Mouse (Mus musculus): ENCODE data around the gene Ap1s3.
"Not testable (repeated sequence)": the region's sequence is repeated elsewhere in the genome, so short reads cannot be mapped to it uniquely, and the experiment has no call there.

The Ap1s3 gene

DNA sequence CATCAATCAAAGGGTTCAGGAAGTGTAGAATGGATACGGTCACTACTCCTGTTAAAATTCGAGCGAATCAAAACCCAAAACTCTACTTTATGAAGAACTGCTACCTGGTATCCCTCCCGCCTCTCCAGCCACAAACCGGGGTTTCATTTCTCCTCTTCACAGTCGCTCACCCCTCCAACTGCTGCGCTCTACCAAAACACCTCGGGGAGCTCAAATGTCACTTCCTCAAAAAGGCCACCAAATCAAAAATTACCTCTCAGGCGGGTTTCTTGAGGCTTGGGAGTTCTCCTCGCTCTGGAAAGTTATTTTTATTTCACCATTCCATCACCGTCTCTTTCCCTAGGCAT is 603 bp downstream of the Ap1s3 start:
- in situ Hi-C loops (cut with MboI, MseI) = loop anchor here (10.0 kb wide), 1 partner anchor 1126 kb away; no protein-coding TSS in a partner anchor

DNA sequence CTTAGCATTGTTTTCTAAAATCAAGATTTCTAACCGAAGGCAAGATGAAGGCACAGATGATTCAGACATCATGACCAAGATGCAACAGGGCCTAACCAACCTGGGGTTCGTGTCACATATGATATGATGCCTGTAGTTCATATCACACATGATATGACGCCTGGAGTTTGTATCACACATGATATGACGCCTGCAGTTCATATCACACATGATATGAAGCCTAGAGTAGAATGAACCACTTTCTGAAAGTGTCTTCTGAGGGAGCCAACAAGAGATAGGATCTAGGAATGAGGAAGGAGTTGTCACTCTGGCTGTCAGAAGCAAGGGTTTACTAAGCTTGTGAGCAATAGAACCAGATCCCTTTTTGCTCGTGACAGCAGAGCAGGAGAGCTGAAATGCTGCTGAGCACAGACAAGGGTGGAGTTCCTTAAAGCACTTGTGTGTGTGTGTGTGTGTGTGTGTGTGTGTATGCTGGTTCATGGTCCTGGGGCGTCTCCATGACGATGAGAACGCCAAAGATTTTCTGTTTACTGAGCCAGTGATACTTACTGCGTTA is 2.3 kb downstream of the Ap1s3 start:
- in situ Hi-C loops (cut with MboI, MseI) = no loop called here

DNA sequence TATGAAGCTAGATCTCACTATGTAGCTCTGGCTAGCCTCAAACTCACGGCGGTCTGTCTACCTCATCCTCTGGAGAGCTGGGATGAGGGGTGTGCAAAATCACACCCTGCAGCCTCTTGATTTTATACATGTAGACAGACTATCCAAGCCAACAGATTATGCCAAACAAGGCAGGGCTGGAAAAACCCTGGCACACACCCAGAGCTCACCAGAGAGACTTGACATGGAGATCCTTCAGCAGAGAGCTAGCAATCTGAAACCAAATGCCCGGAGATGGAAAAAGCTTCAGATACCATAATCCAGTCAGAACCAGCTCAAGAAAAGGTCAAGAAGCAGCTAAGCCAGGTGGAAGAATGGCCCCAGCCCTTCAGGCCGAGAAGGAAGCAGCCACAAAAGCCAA is 6.9 kb downstream of the Ap1s3 start:
- in situ Hi-C loops (cut with MboI, MseI) = no loop called here

DNA sequence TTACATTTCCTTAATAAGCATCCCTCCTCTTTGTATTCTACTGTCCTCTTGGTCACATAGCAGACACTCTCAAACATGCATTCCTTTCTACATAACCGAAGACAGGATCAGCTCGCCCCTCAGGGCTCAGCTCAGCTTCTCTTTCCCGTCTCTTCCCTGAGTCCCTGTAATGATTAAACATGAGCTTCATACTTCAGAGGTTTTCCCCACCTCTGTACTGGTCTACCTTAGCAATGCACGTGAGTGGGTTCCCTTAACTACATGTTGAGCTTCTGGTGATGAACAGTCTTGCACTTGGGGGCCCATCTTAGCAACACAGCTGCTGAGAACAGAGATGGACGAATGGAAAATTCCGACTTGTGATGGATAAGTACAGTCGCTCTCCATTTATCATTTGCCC is 12.2 kb downstream of the Ap1s3 start:
- in situ Hi-C loops (cut with MboI, MseI) = no loop called here

DNA sequence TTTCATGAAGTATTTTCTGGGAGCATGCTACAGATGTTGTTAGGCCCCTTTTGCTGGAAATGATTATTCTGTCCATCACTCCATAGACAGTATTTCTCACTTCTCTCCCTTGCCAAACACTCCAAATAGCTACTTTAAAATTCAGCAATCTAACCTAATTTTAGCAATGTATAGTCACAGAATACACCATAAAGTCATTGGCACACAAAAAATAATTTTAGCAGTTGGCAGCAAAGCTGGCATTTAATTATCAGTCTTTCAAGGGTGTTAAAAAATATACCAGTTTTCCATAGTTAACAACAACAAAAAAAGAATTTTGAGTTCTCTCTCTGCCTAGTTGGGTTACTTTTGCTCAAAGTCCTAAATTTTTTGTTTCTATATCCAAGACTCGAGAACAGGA is 14.4 kb downstream of the Ap1s3 start:
- in situ Hi-C loops (cut with MboI, MseI) = no loop called here

DNA sequence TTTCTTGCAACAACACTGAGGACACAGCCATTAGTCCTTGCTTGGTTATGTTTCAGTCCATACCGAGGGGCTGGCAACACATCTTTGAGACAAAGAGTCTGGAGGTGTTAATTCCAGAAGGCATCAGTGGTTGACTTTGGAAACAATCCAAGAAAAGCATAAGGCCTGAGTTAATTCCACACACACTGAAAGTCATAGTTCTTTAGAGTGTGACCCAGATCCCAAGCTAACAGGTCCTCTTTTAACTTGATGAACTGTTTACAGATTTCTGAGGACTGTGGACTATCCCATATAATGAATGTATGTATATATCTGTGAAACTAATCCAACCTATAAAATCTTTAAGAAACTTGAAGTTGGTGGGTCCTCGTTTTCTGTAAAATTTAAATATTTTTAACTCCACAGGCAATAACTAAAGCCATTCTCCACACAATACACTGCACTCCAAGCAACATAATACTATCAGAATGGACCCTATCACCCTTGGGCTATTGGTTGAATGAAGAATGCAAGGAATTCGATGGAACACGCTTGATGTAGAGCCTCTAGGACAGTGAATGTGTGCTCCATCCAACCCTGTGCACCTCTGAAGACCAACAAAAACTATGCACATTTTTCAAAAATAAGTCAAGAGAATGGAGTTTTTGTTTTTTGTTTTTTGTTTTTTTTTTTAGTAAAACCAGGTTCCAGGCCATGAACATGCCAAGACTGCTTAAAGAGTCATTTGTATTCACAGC is 15.8 kb downstream of the Ap1s3 start:
- in situ Hi-C loops (cut with MboI, MseI) = no loop called here

DNA sequence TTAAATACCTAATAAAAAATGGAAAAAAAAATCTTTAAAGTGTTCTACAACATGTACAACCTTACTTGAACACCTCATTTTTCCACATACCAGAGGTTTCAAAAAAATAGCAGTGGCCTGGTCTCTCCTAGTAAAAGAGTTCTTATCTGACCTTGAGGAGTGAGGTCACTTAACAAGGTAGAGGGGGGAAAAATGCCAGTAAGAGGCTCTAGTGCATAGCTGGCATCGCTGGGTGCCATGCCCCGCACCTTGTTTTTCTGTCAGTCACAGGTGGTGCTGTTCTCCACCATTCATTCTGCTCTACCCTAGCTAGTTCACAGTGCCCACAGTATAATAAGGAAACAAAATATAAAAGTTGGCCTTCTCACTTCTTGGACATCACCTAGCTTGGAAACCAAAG is 16.8 kb downstream of the Ap1s3 start:
- in situ Hi-C loops (cut with MboI, MseI) = no loop called here

DNA sequence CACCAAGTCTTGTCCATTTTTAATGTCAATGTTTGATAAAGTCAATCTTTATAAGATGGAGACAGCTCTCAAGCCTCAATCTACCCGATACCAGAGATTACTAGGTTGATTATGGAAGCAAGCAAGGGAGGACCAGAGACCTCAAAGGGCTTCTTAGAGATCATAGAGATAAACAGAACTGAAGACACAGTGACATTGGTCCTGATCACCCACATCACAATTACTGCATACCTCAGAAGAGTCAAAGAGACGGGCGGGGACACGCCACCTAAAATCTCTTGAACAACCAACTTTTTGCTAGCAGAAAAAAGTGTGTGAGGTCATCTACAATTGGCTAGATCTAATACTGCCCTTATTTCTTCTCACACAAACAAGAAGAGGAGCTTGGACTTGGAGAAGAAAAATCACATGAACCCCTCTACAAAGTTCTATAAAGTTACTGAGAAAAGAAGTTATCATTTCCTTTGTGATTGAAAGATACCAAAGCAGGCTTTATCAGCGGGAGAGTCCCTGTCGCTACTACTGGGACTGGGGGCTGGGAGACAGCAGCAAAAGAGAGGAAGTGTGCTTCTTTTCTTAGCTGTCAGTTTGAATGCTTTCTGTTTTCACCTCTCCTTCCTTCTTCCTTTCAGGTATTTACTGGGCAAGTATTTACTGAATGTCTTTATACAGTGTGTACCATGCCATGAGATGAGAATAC is 28.2 kb downstream of the Ap1s3 start:
- in situ Hi-C loops (cut with MboI, MseI) = no loop called here

DNA sequence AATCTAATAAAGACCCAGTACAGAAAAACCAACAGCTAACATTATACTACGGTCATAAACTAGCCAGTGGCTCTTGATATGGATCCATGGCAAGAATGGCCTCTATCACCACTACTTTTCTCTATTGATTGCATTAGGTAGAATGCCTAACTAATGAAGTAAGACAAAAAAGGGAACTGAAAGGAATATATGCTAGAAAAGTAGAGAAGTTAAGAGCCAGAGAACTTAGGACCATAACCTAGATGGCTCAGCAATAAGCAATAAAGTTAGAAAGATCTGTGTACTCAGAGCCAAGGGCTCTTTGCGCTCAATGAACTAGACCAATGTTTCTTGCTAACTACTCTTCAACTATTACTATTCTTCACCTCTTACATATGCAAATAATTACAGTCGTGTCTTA is 29.1 kb downstream of the Ap1s3 start:
- in situ Hi-C loops (cut with MboI, MseI) = no loop called here

DNA sequence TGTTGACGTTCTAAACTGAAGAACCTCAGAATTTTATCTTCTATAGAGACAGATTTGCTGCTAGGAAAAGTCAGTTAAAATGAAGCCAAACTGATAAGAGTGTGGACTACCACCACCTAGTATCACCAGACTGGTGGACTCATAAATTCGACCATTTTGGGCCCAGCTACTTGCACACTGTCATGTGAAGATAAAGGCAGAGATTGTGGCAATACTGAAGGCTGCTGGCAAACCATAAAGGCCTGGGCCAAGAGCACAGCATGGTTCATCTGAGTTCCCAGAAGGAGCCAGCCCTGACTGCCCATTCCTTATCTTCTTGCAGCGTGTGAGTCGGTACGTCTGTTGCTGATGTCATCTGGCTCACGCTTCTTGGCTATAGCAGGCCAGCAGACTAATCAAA is 30.4 kb downstream of the Ap1s3 start:
- in situ Hi-C loops (cut with MboI, MseI) = no loop called here

DNA sequence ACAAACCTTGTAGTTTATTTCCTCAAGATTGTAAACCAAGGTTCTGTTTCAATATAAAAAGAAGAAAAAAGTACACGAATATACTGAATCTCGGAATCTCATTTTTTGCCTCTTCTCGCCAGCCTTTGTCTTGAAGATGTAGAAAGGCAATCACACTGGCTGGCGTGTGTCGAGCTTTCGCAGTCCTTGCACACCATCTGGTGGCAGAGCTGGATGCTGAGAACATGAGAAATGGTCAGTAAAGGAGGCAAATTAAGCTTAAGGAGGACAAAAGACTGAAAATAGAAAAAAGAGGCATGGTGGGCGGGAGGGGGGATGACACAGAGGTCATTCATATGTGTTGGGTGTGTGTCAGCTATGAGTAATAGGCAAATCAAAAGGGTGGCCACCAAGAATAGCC is 31.6 kb downstream of the Ap1s3 start:
- in situ Hi-C loops (cut with MboI, MseI) = no loop called here

DNA sequence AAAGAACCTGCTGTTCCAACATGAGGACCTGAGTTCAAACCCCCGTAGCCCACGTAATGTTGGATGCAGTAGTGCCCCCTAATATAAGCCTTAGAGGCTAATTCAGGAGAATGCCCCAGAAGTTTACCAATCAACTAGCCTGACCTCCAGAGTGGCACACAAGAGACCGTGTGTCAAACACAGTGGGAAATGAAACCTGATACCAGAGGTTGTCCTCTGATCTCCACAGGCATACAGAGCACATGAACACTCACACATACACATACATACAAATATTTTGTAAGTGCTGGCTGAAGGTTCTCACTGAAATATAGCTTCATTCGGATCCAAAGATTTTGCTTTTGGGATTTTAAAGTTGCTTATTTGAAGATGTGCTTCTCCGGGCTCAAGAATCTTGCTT is 32.1 kb downstream of the Ap1s3 start:
- in situ Hi-C loops (cut with MboI, MseI) = no loop called here

DNA sequence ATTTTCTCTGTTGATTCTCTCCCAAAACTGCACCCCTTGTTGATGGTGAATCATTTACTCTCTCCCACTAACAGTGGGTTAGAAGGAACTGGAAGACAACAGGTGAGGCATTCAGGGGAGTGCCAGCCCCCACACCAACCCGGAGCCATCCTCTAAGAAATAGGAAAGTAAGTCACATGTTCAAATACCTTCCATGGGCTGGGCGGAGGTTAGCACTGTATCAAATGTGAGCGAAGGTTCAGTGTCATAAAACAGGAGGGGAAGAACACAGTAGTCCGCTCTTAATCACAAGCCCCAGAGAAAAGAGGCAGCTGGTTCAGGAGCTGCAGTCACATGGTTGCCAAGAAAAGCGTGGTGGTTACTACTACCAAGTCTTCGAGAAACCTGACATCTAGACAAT is 32.7 kb downstream of the Ap1s3 start:
- in situ Hi-C loops (cut with MboI, MseI) = no loop called here

DNA sequence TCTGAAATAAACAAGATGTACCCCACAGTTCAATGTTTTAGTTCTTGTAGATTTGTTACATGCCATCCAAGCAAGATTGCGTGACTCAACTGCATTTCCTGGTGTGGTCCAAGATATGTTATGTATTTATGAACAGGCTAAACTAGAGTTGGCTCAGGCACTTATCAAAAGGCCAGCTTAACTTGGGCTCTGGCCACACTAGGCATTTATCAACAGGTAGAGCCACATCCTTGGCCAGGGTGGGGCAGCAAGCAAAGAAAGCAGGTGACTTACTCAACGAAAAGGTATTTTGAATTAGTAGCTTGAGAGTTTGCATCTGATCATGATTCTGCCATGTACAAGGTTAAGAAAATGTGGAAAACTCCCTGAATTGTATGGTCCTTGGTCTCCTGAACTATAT is 34.0 kb downstream of the Ap1s3 start:
- in situ Hi-C loops (cut with MboI, MseI) = no loop called here

DNA sequence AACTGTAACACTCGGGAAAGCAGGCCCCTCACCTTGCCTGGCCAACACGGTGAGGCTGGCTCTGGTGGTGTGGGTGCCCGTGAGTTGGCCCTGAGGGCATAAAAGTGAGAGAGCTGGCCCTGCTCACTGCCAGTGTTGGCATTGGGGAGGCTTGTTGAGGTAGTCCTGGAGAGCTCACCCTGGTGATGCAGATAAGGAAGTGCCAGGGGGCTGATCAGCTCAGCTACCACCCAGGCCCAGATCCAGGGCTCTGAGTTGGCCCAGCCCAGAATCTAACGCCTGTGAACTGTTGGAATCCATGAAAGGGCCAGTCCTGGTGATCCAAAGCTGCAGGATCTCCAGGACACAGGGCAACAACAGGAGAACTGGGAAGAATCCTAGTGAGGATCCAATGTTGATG is 40.3 kb downstream of the Ap1s3 start:
- in situ Hi-C loops (cut with MboI, MseI) = no loop called here

DNA sequence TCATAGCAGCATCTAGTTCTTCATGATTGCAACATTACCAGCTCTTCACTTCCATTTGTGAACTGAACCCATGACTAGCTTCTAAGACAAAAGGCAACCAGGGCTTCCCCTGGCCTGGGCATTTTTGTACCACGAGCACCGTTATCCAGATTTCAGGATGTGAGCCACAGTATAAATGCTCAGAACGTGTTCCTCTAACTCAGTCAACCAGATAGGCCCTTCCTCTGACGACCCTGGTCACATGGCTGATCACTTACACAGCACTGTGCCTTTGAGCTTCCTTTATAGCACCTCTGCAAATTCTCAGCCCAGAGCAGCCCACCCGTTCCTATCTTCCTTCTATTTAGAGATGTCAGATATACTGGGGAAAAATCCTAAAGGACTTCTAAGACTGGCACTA is 42.0 kb downstream of the Ap1s3 start:
- in situ Hi-C loops (cut with MboI, MseI) = no loop called here

DNA sequence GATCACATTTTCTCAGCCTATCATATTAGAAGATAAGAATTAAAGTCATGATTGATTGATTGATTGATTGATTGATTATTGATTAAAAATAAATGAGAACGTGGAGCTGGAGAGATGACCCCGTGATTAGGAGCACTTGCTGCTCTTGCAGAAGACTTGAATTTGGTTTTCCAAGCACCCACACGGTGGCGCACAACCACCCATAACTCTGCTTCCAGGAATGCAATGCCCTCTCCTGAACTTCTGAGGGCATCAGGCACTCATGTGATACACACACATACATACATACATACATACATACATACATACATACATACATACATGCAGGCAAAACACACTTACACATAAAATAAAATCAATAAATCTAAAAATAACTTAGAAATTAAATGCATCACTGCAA is 45.6 kb downstream of the Ap1s3 start:
- in situ Hi-C loops (cut with MboI, MseI) = no loop called here

DNA sequence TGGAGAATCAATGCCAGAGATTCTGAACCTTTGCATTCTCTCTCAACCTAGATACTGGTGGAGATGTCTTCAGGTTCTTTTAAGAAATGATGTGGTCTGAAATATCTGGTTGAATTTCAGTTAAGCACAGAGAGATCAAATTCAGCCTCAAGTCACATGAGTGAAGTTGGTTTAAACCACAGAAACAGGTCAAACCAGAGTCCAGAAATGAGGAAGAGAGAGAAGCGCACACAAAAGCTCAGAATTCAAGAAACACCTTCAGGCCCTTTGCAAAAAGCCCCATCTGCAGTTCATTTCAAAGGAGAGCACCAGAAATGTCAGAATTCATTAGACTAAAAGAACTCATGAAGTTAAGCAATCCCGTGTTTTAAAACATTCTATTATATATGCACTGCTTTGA is 52.3 kb downstream of the Ap1s3 start:
- in situ Hi-C loops (cut with MboI, MseI) = no loop called here

DNA sequence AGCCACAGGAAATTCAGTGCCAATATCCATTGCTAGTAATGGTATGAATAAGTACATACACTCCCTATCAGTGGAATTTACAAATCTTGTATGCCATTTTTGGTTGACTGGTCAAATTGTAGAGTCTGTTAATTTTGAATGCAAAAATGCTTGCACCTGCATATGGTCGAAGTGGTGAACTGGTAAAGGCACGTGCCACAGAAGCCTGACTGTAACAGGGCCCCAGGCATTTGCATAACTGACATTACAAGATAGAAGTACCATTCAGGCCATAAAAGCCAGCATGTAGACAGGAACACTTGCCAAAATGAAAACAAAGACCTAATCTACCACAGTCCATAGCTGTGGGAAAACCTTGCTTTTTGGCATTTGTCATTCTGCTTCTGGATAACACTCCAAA is 55.3 kb downstream of the Ap1s3 start:
- in situ Hi-C loops (cut with MboI, MseI) = no loop called here

DNA sequence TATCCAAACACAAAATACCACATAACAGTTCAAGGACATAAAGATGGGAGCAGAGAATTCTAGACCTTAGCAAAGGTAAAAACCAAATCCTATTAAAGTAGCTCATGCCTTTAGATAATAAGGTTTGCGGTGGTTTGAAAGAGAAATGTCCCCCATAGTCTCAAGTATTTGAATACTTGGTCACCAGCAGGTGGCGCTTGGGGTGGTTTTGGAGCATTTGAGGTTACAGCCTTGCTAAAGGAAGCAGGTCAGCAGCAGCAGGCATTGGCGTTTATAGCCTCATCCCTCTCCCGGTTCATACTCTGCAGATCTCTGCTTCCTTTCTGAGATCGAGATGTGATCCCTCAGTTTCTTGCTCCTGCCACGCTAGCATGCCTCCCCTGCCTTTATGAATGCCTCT is 57.3 kb downstream of the Ap1s3 start:
- in situ Hi-C loops (cut with MboI, MseI) = no loop called here

DNA sequence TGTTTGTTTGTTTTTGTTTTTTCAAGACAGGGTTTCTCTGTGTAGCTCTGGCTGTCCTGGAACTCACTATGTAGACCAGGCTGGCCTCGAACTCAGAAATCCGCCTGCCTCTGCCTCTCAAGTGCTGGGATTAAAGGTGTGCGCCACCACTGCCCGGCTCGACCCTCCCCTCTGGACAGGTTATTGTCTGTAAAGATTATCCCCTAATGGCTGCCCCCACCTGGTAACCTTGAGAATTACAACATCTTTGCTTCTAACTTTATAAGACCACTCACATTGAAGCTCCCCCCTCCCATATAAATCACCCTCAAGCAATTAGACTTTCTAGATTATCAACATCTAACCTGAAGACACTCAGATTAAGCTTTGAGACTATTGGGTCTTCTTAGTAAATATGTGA is 60.5 kb downstream of the Ap1s3 start:
- in situ Hi-C loops (cut with MboI, MseI) = not testable (repeated sequence)

DNA sequence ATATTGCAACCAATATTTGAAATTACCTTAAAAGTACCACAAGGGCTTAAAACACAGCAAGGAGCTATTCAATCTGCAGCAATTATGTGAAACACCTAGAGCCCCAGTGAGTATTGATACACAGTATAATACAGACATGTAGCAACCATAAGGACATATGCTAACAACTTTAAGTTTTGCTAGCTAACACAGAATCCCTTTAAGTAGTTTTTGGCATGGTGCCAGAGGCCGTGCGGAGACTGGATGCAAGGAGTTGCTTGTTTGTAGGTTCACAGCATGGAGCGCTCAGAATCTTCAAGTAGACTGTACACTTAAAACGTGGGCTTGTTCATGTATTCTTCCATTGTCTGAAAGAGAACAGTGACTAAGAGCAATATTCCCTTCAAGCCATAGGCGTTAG is 62.9 kb downstream of the Ap1s3 start:
- in situ Hi-C loops (cut with MboI, MseI) = not testable (repeated sequence)

DNA sequence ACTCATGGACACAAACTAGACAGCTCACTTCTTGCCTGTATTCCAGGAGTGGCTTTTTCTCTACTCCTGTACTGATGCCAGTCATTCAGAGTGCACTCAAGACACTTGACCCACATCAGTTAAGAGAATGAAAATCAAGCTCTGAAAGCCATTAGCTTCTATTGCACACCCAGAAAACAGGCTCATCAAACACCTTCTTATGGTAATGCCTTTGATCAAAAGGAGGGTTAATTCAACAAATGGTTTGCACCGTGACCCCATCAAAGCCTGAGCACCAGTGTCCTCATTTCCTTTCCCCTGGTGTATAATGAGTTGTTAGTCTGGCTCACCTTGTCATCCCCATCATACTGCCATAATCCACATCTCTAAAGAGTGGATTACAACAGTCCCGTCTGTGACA is 69.3 kb downstream of the Ap1s3 start:
- in situ Hi-C loops (cut with MboI, MseI) = no loop called here
